Mouse (Mus musculus) left cerebral cortex, postnatal 10 days (tissue): Measurements from ENCODE around the gene Pqbp1. TPM values are rescaled to one million over a fixed set of nuclear protein-coding genes. Genes with fewer than 3 reads are reported as not detected.
"Not testable (repeated sequence)": the region's sequence is repeated elsewhere in the genome, so short reads cannot be mapped to it uniquely, and the experiment has no call there.

Experiments used
- DNase-seq, 2 experiments: peaks; one replicate each; pipeline ENCODE4 v3.0.0; 2021 to 2022; ENCODE audit warnings: low spot score in 2 of 2, mixed read lengths in 1 of 2; ENCODE audit errors: extremely low spot score in 1 of 2
- intact Hi-C: fragments of 180-260 bp; cut with DNase I; formaldehyde crosslinking; loops from one replicate; pipeline ENCODE4 v1.15.1; 2025
- total RNA-seq, 2 experiments: library from RNA; stranded (reverse); gene quantifications; 2 replicates each; pipeline ENCODE4 v1.2.3; 2021

Gene Pqbp1
- 10 to 100 TPM; 77.7 to 81.3 TPM for total RNA-seq

- intact Hi-C loops: no loop called here
- DNase-seq: peak; percentile 87 to 93
These were observed at the start of gene Pqbp1, which contains the start of gene Timm17b for GRCm38 (mm10) chrX:7898880-7899874. TSS of gene Pqbp1 (minus strand) at chrX:7899269. TSS of gene Timm17b (plus strand) at chrX:7899357.

GRCm38 (mm10) chrX:7947900-7948492, 48.9 kb upstream of the Pqbp1 start:
- DNase-seq: peak; percentile 91 to 96
- intact Hi-C loops: no loop called here

GRCm38 (mm10) chrX:7947108-7947899, 48.2 kb upstream of the Pqbp1 start, which contains the start of gene Hdac6:
TSS of gene Hdac6 (minus strand) at chrX:7947889.
- DNase-seq: peak in 1 of 2 experiments; percentile 43
- intact Hi-C loops: no loop called here

GRCm38 (mm10) chrX:7945618-7946017, 46.5 kb upstream of the Pqbp1 start:
- intact Hi-C loops: no loop called here

GRCm38 (mm10) chrX:7937667-7938066, 38.6 kb upstream of the Pqbp1 start:
- no peak for DNase-seq
- intact Hi-C loops: no loop called here

More at GRCm38 (mm10) chrX:7945618-7946017, 46.5 kb upstream of the Pqbp1 start:
- DNase-seq: no peak

GRCm38 (mm10) chrX:7936874-7937273, 37.8 kb upstream of the Pqbp1 start:
- intact Hi-C loops: no loop called here
- no peak for DNase-seq

- no peak for DNase-seq
- intact Hi-C loops: no loop called here
These were observed 29.3 kb upstream of the Pqbp1 start, which contains the start of gene Eras for GRCm38 (mm10) chrX:7928270-7928790. TSS of gene Eras (minus strand) at chrX:7928607.

GRCm38 (mm10) chrX:7927116-7927515, 28.0 kb upstream of the Pqbp1 start:
- DNase-seq: no peak
- intact Hi-C loops: no loop called here

GRCm38 (mm10) chrX:7926266-7926665, 27.2 kb upstream of the Pqbp1 start:
- intact Hi-C loops: no loop called here
- no peak for DNase-seq

GRCm38 (mm10) chrX:7922032-7922431, 23.0 kb upstream of the Pqbp1 start:
- DNase-seq: no peak
- intact Hi-C loops: no loop called here

GRCm38 (mm10) chrX:7919601-7920383, 20.7 kb upstream of the Pqbp1 start, which contains the start of gene Pcsk1n:
TSS of gene Pcsk1n (plus strand) at chrX:7919822.
- DNase-seq: peak; percentile 31 to 66
- intact Hi-C loops: loop anchor here (5.0 kb wide), 1 partner anchor 98 kb away; the partner anchor contains the start of gene Glod5

GRCm38 (mm10) chrX:7917960-7918359, 18.9 kb upstream of the Pqbp1 start:
- intact Hi-C loops: loop anchor here (5.0 kb wide), 1 partner anchor 99 kb away; the partner anchor contains the start of gene Glod5
- not testable (repeated sequence) for DNase-seq

GRCm38 (mm10) chrX:7915669-7916068, 16.6 kb upstream of the Pqbp1 start:
- intact Hi-C loops: loop anchor here (5.0 kb wide), 1 partner anchor 102 kb away; the partner anchor contains the start of gene Glod5
- not testable (repeated sequence) for DNase-seq

GRCm38 (mm10) chrX:7910473-7910872, 11.4 kb upstream of the Pqbp1 start:
- no peak for DNase-seq
- intact Hi-C loops: no loop called here

- intact Hi-C loops, DNase-seq: not testable (repeated sequence)
These were observed 10.2 kb upstream of the Pqbp1 start, which contains the start of gene Gm10490 for GRCm38 (mm10) chrX:7909242-7909641. TSS of gene Gm10490 (plus strand) at chrX:7909542.

- intact Hi-C loops: no loop called here
- no peak for DNase-seq
These were observed 8.7 kb upstream of the Pqbp1 start, which contains the start of gene Gm10491 for GRCm38 (mm10) chrX:7907735-7908134. TSS of gene Gm10491 (minus strand) at chrX:7907835.

GRCm38 (mm10) chrX:7904441-7904840, 5.4 kb upstream of the Pqbp1 start:
- intact Hi-C loops: no loop called here
- DNase-seq: no peak
